Comparison of ENCODE assay signal across 19 mouse cellular contexts in the genomic region with DNA sequence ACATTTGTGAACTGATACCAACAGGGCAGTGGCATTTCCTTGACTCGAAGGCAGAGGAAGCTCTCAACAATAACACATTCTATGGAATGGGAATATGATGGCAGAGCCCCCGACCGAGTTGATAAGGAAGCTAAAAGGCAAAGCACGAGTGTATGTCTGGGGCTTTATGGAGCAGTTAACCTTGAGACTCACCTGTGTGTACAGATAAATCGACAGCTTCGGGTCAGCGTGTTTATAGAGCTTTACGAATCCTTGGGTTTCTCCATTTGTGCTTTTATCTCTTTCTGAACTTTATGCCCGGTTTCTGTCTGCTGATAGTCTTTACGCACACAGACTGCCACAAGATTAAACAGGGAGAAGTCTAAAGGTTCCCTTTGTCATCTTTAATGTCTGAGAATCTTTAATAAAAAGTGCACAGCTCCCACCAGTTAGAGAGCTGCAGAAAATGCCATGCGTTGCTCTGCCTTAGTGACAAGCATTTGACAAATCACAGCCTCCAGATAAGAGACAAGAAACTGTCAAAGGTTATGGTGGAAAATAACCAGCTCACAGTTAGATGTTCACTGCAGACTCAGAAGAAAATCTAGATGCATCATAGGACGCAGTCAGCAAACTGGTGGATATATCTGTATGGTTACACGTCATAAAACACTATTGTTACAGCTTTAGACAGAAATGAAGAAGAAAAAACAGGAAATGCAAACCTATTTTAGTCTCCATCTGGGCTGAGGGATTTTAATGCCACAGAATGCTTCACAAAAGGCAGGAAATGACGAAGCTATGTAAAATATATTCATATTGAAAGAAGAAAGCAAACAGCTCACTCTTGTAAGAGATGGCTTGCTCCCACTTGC.
DNase-seq lines count a peak whose midpoint lies in the region; ATAC-seq and TF ChIP-seq lines count a peak whose summit lies in the region.
"Had no signal": no experiment of that assay in that cellular context is flagged by ENCODE, and none has a peak within 500 bp of the region (broad histone marks: within the 10 kb centered on the region; RNA-seq: fewer than 3 reads in every experiment).

No protein-coding gene starts in this region.

- no peak overlapping the region for H3K4me3 ChIP-seq in heart, embryonic 12.5 days
- H3K4me3 ChIP-seq in lung, embryonic 14.5 days (ENCODE audit: low read depth, low read length) = no peak overlapping the region
- H3K4me3 ChIP-seq in cortical plate, adult 2 months (ENCODE audit: insufficient read depth, low read length) = no peak overlapping the region
- no peak overlapping the region for H3K4me3 ChIP-seq in small intestine, adult 2 months (ENCODE audit: low read depth, low read length)
- H3K4me3 ChIP-seq: gastrocnemius, adult 2 months; hindbrain, embryonic 10.5 days; limb, embryonic 12.5 days; midbrain, embryonic 10.5 days; neural tube, embryonic 15.5 days had no signal

- H3K9me3 ChIP-seq in heart, embryonic 12.5 days (replicated peaks) = no peaks in the 10 kb centered on the region
- H3K9me3 ChIP-seq in lung, embryonic 14.5 days (ENCODE audit: low read depth, low read length) = no peaks in the 10 kb centered on the region
- H3K9me3 ChIP-seq: hindbrain, embryonic 10.5 days; limb, embryonic 12.5 days; midbrain, embryonic 10.5 days; neural tube, embryonic 15.5 days had no signal

- TF ChIP-seq POLR2A in cortical plate, adult 2 months (IDR thresholded peaks at IDR 0.05; ENCODE audit: extremely low read depth, insufficient read depth, low read length) = no peak
- TF ChIP-seq POLR2A in small intestine, adult 2 months (IDR thresholded peaks at IDR 0.05; ENCODE audit: low read depth, low read length) = no peak

- H3K27ac ChIP-seq in heart, embryonic 12.5 days (ENCODE audit: poor library complexity, severe bottlenecking) = no peak overlapping the region
- no peak overlapping the region for H3K27ac ChIP-seq in lung, embryonic 14.5 days (ENCODE audit: low read depth)
- peak overlapping the region; percentile 89 for H3K27ac ChIP-seq in cortical plate, adult 2 months (ENCODE audit: insufficient read depth, low read length)
- peak overlapping the region; percentile 75 for H3K27ac ChIP-seq in small intestine, adult 2 months (ENCODE audit: insufficient read depth, low read depth, low read length)
- H3K27ac ChIP-seq: gastrocnemius, adult 2 months; hindbrain, embryonic 10.5 days; limb, embryonic 12.5 days; liver, embryonic 14.5 days; midbrain, embryonic 10.5 days; neural tube, embryonic 15.5 days had no signal

- H3K4me1 ChIP-seq in heart, embryonic 12.5 days (replicated peaks) = peaks cover 19% of the 10 kb centered on the region
- H3K4me1 ChIP-seq in lung, embryonic 14.5 days (ENCODE audit: insufficient read depth) = no peaks in the 10 kb centered on the region
- H3K4me1 ChIP-seq in cortical plate, adult 2 months (ENCODE audit: control insufficient read depth, insufficient read depth, low read length) = peaks cover 4% of the 10 kb centered on the region
- peaks cover 14% of the 10 kb centered on the region; the same call in 1 of the 2 replicates for H3K4me1 ChIP-seq in small intestine, adult 2 months (ENCODE audit: control insufficient read depth, insufficient read depth, insufficient read length, low read length)
- H3K4me1 ChIP-seq: hindbrain, embryonic 10.5 days; limb, embryonic 12.5 days; midbrain, embryonic 10.5 days had no signal

- no peaks in the 10 kb centered on the region for H3K36me3 ChIP-seq in heart, embryonic 12.5 days
- no peaks in the 10 kb centered on the region for H3K36me3 ChIP-seq in lung, embryonic 14.5 days (ENCODE audit: insufficient read depth)
- no peaks in the 10 kb centered on the region for H3K36me3 ChIP-seq in small intestine, adult 2 months (ENCODE audit: control insufficient read depth, insufficient read depth, low read length)
- H3K36me3 ChIP-seq: hindbrain, embryonic 10.5 days; limb, embryonic 12.5 days; midbrain, embryonic 10.5 days; neural tube, embryonic 15.5 days had no signal

- H3K9ac ChIP-seq in heart, embryonic 12.5 days = no peak overlapping the region
- no peak overlapping the region for H3K9ac ChIP-seq in lung, embryonic 14.5 days
- H3K9ac ChIP-seq: limb, embryonic 12.5 days; liver, embryonic 14.5 days; neural tube, embryonic 15.5 days had no signal

- WGBS in heart, embryonic 12.5 days = 18% methylated on average over 14 of the region's 14 CpGs
- WGBS in lung, embryonic 14.5 days = 35% methylated on average over 14 of the region's 14 CpGs
- 17% methylated on average over 14 of the region's 14 CpGs for WGBS in small intestine, adult 2 months

- no peaks in the 10 kb centered on the region for H3K27me3 ChIP-seq in heart, embryonic 12.5 days (replicated peaks)
- H3K27me3 ChIP-seq in lung, embryonic 14.5 days (ENCODE audit: insufficient read depth, low read length) = no peaks in the 10 kb centered on the region
- no peaks in the 10 kb centered on the region for H3K27me3 ChIP-seq in small intestine, adult 2 months (ENCODE audit: control insufficient read depth, insufficient read depth, low read length)
- H3K27me3 ChIP-seq: limb, embryonic 12.5 days; neural tube, embryonic 15.5 days; Patski had no signal

- TF ChIP-seq CTCF in lung, embryonic 14.5 days (IDR thresholded peaks at IDR 0.05; ENCODE audit: low read depth) = no peak
- no peak for TF ChIP-seq CTCF in cortical plate, adult 2 months (IDR thresholded peaks at IDR 0.05; ENCODE audit: extremely low read depth, insufficient read depth, low read length)
- TF ChIP-seq CTCF in small intestine, adult 2 months (IDR thresholded peaks at IDR 0.05; ENCODE audit: extremely low read depth, insufficient read length, insufficient replicate concordance, low read depth, low read length) = no peak

- intact Hi-C loops in heart, postnatal 36 days (cut with DNase I) = no loop called here

- no peak for DNase-seq in heart, postnatal 36 days
- peak; percentile 9 for DNase-seq in lung, embryonic 14.5 days
- no peak for DNase-seq in lung, postnatal 14 days
- no peak for DNase-seq in spleen, postnatal 4 days (ENCODE audit: low spot score in 2 of 2)
- DNase-seq: cerebellum, adult 11 months; cerebellum, postnatal 25 days; gastrocnemius, adult 2 months; kidney, adult 11 months; lung, postnatal 10 days; thymus, postnatal 14 days had no signal

- peak; percentile 45; the same call in 1 of the 2 replicates for ATAC-seq in heart, embryonic 12.5 days (ENCODE audit: insufficient number of reproducible peaks, low FRiP score)
- no peak for ATAC-seq in lung, embryonic 14.5 days (ENCODE audit: insufficient read depth)
- ATAC-seq: Patski had no signal

- H3K4me2 ChIP-seq in heart, embryonic 12.5 days = peak overlapping the region; percentile 40
- no peak overlapping the region for H3K4me2 ChIP-seq in lung, embryonic 14.5 days
- H3K4me2 ChIP-seq: limb, embryonic 12.5 days; neural tube, embryonic 15.5 days had no signal

Comparison
In these comparisons a context has a peak if more than half of its experiments do, and no peak if none do; other contexts are left out.
1. H3K27ac ChIP-seq: peak in cortical plate, adult 2 months (single experiment) and small intestine, adult 2 months (single experiment); none in heart, embryonic 12.5 days (single experiment) and lung, embryonic 14.5 days (single experiment).